Comparison of ENCODE assay signal across 30 mouse cellular contexts in genomic region chr6:100873191-100873590, GRCm38 (mm10).
"Had no signal": no experiment of that assay in that cellular context is flagged by ENCODE, and none has a peak within 500 bp of the region (broad histone marks: within the 10 kb centered on the region; RNA-seq: fewer than 3 reads in every experiment).

No protein-coding gene starts in this region.

- DNase-seq: left cerebral cortex, postnatal 4 days; liver; liver, embryonic 13.5 days; liver, postnatal 0 days; lung, adult 18-20 months; lung, adult 2 months; lung, embryonic 14.5 days; lung, postnatal 10 days; lung, postnatal 36 days; lung, postnatal 4 days; midbrain, embryonic 14.5 days had no signal

- H3K4me3 ChIP-seq: limb, embryonic 12.5 days; limb, embryonic 13.5 days; limb, embryonic 15.5 days; liver, embryonic 12.5 days; liver, embryonic 13.5 days; liver, embryonic 15.5 days; lung, embryonic 15.5 days; megakaryocyte, embryonic 14.5 days; midbrain, embryonic 10.5 days; midbrain, embryonic 12.5 days; midbrain, embryonic 13.5 days; midbrain, embryonic 15.5 days; myocyte; neural tube, embryonic 12.5 days had no signal

- ATAC-seq: liver, embryonic 12.5 days; liver, postnatal 0 days; lung, postnatal 0 days; midbrain, embryonic 13.5 days; midbrain, embryonic 15.5 days; midbrain, embryonic 16.5 days had no signal

- H3K36me3 ChIP-seq: limb, embryonic 15.5 days; liver, embryonic 15.5 days; midbrain, embryonic 13.5 days; midbrain, embryonic 15.5 days had no signal

- H3K9ac ChIP-seq: limb, embryonic 12.5 days; limb, embryonic 13.5 days; limb, embryonic 15.5 days; liver, embryonic 12.5 days; liver, embryonic 13.5 days; liver, embryonic 14.5 days; liver, embryonic 15.5 days; liver, postnatal 0 days; lung, embryonic 14.5 days; lung, embryonic 15.5 days; midbrain, embryonic 12.5 days; midbrain, embryonic 13.5 days; midbrain, embryonic 15.5 days; neural tube, embryonic 12.5 days had no signal

- H3K4me1 ChIP-seq: limb, embryonic 12.5 days; limb, embryonic 13.5 days; limb, embryonic 15.5 days; liver, embryonic 12.5 days; liver, embryonic 13.5 days; liver, embryonic 15.5 days; lung, embryonic 15.5 days; megakaryocyte, embryonic 14.5 days; midbrain, embryonic 10.5 days; midbrain, embryonic 12.5 days; midbrain, embryonic 13.5 days; midbrain, embryonic 15.5 days; neural tube, embryonic 12.5 days had no signal

- H3K4me2 ChIP-seq: limb, embryonic 12.5 days; limb, embryonic 13.5 days; limb, embryonic 15.5 days; liver, embryonic 11.5 days; liver, embryonic 12.5 days; liver, embryonic 13.5 days; liver, embryonic 15.5 days; lung, embryonic 14.5 days; lung, embryonic 15.5 days; midbrain, embryonic 11.5 days; midbrain, embryonic 12.5 days; midbrain, embryonic 13.5 days; midbrain, embryonic 15.5 days; neural tube, embryonic 12.5 days had no signal

- H3K27me3 ChIP-seq: limb, embryonic 15.5 days; liver, embryonic 12.5 days; liver, embryonic 13.5 days; liver, embryonic 15.5 days; lung, embryonic 15.5 days; midbrain, embryonic 13.5 days; midbrain, embryonic 15.5 days; neural tube, embryonic 12.5 days had no signal

- H3K27ac ChIP-seq: limb, embryonic 12.5 days; limb, embryonic 13.5 days; limb, embryonic 15.5 days; liver, embryonic 12.5 days; liver, embryonic 13.5 days; liver, embryonic 14.5 days; liver, embryonic 15.5 days; lung, embryonic 15.5 days; macrophage; midbrain, embryonic 10.5 days; midbrain, embryonic 12.5 days; midbrain, embryonic 13.5 days; midbrain, embryonic 15.5 days; neural tube, embryonic 12.5 days had no signal

- H3K9me3 ChIP-seq: limb, embryonic 15.5 days; liver, embryonic 12.5 days; liver, embryonic 13.5 days; liver, embryonic 15.5 days; lung, embryonic 15.5 days; midbrain, embryonic 10.5 days; midbrain, embryonic 13.5 days; midbrain, embryonic 15.5 days had no signal
